Mouse (Mus musculus): ENCODE results near the gene Kcnj14. TPM values are rescaled to one million over a fixed set of nuclear protein-coding genes. Genes with fewer than 3 reads are reported as not detected.

The Kcnj14 gene
- total RNA-seq, 4 experiments from 2014 or later: 1.6 to 2.1 (median 1.8) TPM

- DNase-seq (ENCODE audit: low spot score in 2 of 2): no peak
These were observed 57.1 kb downstream of the Kcnj14 start for GRCm38 (mm10) chr7:45767500-45767899.

GRCm38 (mm10) chr7:45766764-45767163 is 57.8 kb downstream of the Kcnj14 start:
- no peak for DNase-seq (ENCODE audit: low spot score in 2 of 2)

Other genes with a start within 250 kb of the Kcnj14 start
- not detected for gene Fgf21, start 209.3 kb downstream of the Kcnj14 start, total RNA-seq (2022)
- gene Fut1, start 207.5 kb downstream of the Kcnj14 start, total RNA-seq (2022): under 1 TPM in 3 of 4 experiments, not detected in 1; 0.20 to 0.28 (median 0.21) TPM
- under 1 TPM in 3 of 4 experiments, not detected in 1; 0.14 to 0.27 (median 0.22) TPM for gene Izumo1, start 203.0 kb downstream of the Kcnj14 start, total RNA-seq (2022)
- 1 to 10 TPM; 5.8 to 7.5 (median 6.6) TPM for gene Rasip1, start 197.3 kb downstream of the Kcnj14 start, total RNA-seq (2022)
- gene Mamstr, start 184.8 kb downstream of the Kcnj14 start, total RNA-seq (2022): 1 to 10 TPM; 1.5 to 4.4 (median 2.4) TPM
- gene Fut2, start 158.4 kb downstream of the Kcnj14 start, total RNA-seq (2022): under 1 TPM in 3 of 4 experiments, not detected in 1; 0.20 to 0.27 (median 0.23) TPM
- gene Ntn5, start 140.8 kb downstream of the Kcnj14 start, total RNA-seq (2022): 10 to 100 TPM in 3 of 4 experiments, 1 to 10 TPM in 1; 9.1 to 13.5 (median 11.6) TPM
- gene Sec1, start 130.4 kb downstream of the Kcnj14 start, total RNA-seq (2022): 1 to 10 TPM; 1.6 to 4.6 (median 3.3) TPM
- 100 to 1,000 TPM; 158 to 230 (median 187) TPM for gene Car11, start 124.9 kb downstream of the Kcnj14 start, total RNA-seq (2022)
- 100 to 1,000 TPM in 2 of 4 experiments, 10 to 100 TPM in 2; 76.7 to 136 (median 109) TPM for gene Dbp, start 119.7 kb downstream of the Kcnj14 start, total RNA-seq (2022)
- gene Rpl18, start 109.3 kb downstream of the Kcnj14 start, total RNA-seq (2022): 100 to 1,000 TPM; 385 to 434 (median 409) TPM
- gene Sphk2, start 106.8 kb downstream of the Kcnj14 start, total RNA-seq (2022): 10 to 100 TPM; 28.1 to 36.7 (median 32.7) TPM
- gene Fam83e, start 103.6 kb downstream of the Kcnj14 start, total RNA-seq (2022): under 1 TPM in 3 of 4 experiments, not detected in 1; 0.18 to 0.41 (median 0.19) TPM
- gene Spaca4, start 99.0 kb downstream of the Kcnj14 start, total RNA-seq (2022): not detected
- gene Lmtk3, start 41.0 kb downstream of the Kcnj14 start, total RNA-seq (2022): 100 to 1,000 TPM; 251 to 313 (median 283) TPM
- 10 to 100 TPM in 3 of 4 experiments, 1 to 10 TPM in 1; 9.9 to 12.5 (median 11.3) TPM for gene Sult2b1, start 40.1 kb downstream of the Kcnj14 start, total RNA-seq (2022)
- 100 to 1,000 TPM; 135 to 147 (median 139) TPM for gene Cyth2, start 10.2 kb downstream of the Kcnj14 start, total RNA-seq (2022)
- 10 to 100 TPM; 19.3 to 24.7 (median 22.3) TPM for gene Grwd1, start 6.2 kb upstream of the Kcnj14 start, total RNA-seq (2022)
- gene Kdelr1, start 48.0 kb upstream of the Kcnj14 start, total RNA-seq (2022): 10 to 100 TPM; 72.8 to 86.3 (median 79.1) TPM
- 10 to 100 TPM in 2 of 4 experiments, 1 to 10 TPM in 2; 8.6 to 11.1 (median 10.1) TPM for gene Grin2d, start 53.6 kb upstream of the Kcnj14 start, total RNA-seq (2022)
- under 1 TPM in 1 of 4 experiments, not detected in 3; 0.64 TPM for gene Syngr4, start 71.9 kb upstream of the Kcnj14 start, total RNA-seq (2022)
- gene Tmem143, start 72.2 kb upstream of the Kcnj14 start, total RNA-seq (2022): 10 to 100 TPM; 19.8 to 24.1 (median 21.2) TPM
- gene Emp3, start 96.6 kb upstream of the Kcnj14 start, total RNA-seq (2022): 1 to 10 TPM; 2.6 to 6.3 (median 6.2) TPM
- 1 to 10 TPM; 3.7 to 5.4 (median 4.5) TPM for gene Ccdc114, start 99.3 kb upstream of the Kcnj14 start, total RNA-seq (2022)
- gene Abcc6, start 205.5 kb upstream of the Kcnj14 start, total RNA-seq (2022): 1 to 10 TPM; 1.8 to 3.5 (median 2.6) TPM
- gene Nomo1, start 208.9 kb upstream of the Kcnj14 start, total RNA-seq (2022): 100 to 1,000 TPM in 3 of 4 experiments, 10 to 100 TPM in 1; 96.7 to 108 (median 105) TPM

Data from layer of hippocampus, adult 8-10 months (tissue).